Mouse (Mus musculus) T-helper 2 cell (primary cell): Measurements from ENCODE around the gene Hira.

Experiments
- in situ Hi-C: fragments of 300-600 bp; cut with MboI, MseI; formaldehyde crosslinking; loops from one replicate; pipeline ENCODE4 v1.15.1; 2025; ENCODE audit warnings: high pct_unique_total_duplicates

Hira gene

GRCm38 (mm10) chr16:19013550-19013949 lies 136.7 kb downstream of the Hira start:
- in situ Hi-C loops, result no loop called here

- in situ Hi-C loops, result no loop called here
Observed at GRCm38 (mm10) chr16:19014650-19015049, 137.8 kb downstream of the Hira start.
